Mouse (Mus musculus) neural tube, embryonic 14.5 days (tissue): ENCODE measurements around the gene Kifc3. TPM values are rescaled to one million over a fixed set of nuclear protein-coding genes. Genes with fewer than 3 reads are reported as not detected.
"Not testable (repeated sequence)": the region's sequence is repeated elsewhere in the genome, so short reads cannot be mapped to it uniquely, and the experiment has no call there.

Experiments
- ATAC-seq: fragments of 200-750 bp; cut with Nextera tagmentation; 2 replicates; pipeline ENCODE4 v1.8.0; 2017; ENCODE audit warnings: low read depth, mild to moderate bottlenecking, moderate TSS enrichment, moderate library complexity
- H3K27ac ChIP-seq: fragments of 300-500 bp; sonication (generic); 2 replicates; pipeline ENCODE4 v1.5.1; 2014; ENCODE audit warnings: low read depth, mild to moderate bottlenecking, control low read depth, low read length, moderate library complexity, mixed read lengths
- H3K27me3 ChIP-seq: fragments of 300-500 bp; sonication (generic); 2 replicates; pipeline ENCODE4 v1.6.1; 2014; ENCODE audit warnings: low read length; ENCODE audit not compliant: control insufficient read depth, insufficient read depth
- H3K36me3 ChIP-seq: fragments of 300-500 bp; sonication (generic); 2 replicates; pipeline ENCODE4 v1.6.1; 2014; ENCODE audit warnings: low read length, mixed read lengths; ENCODE audit not compliant: control insufficient read depth, insufficient read depth
- H3K4me1 ChIP-seq: fragments of 300-500 bp; sonication (generic); 2 replicates; pipeline ENCODE4 v1.6.1; 2014; ENCODE audit warnings: low read length; ENCODE audit not compliant: control insufficient read depth, insufficient read depth
- H3K4me2 ChIP-seq: fragments of 300-500 bp; sonication (generic); 2 replicates; pipeline ENCODE4 v1.6.1; 2014; ENCODE audit warnings: mild to moderate bottlenecking, low read depth, low read length, control low read depth
- H3K4me3 ChIP-seq: fragments of 300-500 bp; sonication (generic); 2 replicates; pipeline ENCODE4 v1.5.1; 2014; ENCODE audit warnings: low read depth, low read length, control low read depth, mixed read lengths
- H3K9ac ChIP-seq: fragments of 300-500 bp; sonication (generic); replicated peaks from 2 replicates; pipeline ENCODE4 v1.6.1; 2014; ENCODE audit warnings: low read depth, mild to moderate bottlenecking, control low read depth, low read length, mixed read lengths
- H3K9me3 ChIP-seq: fragments of 300-500 bp; sonication (generic); 2 replicates; pipeline ENCODE4 v1.6.1; 2016; ENCODE audit warnings: low read length; ENCODE audit not compliant: control insufficient read depth
- WGBS: fragments of 180-500 bp; shearing (Covaris S2); extraction: QIAGEN DNeasy Blood & Tissue Kit; methylation state at CpG from one replicate; pipeline ENCODE4 v1.1.7; 2014; 5-methylcytosine and 5-hydroxymethylcytosine counted together
- polyA plus RNA-seq: library from polyadenylated mRNA; unstranded; fragments of >200 nt; fragmentation: Nextera tagmentation; extraction: Ambion mirVana; gene quantifications from 2 replicates; pipeline ENCODE4 v1.2.1, GENCODE M21; 2014

Gene Kifc3
- polyA plus RNA-seq, 1 experiment from 2014 or later: 15.9 TPM

- Histone ChIP-seq H3K4me2 (no peak overlapping the region), H3K27me3 (no peaks in the 10 kb centered on the region), H3K4me3 (no peak overlapping the region), H3K9ac (no peak overlapping the region), H3K9me3 (no peaks in the 10 kb centered on the region), H3K4me1 (peaks cover 14% of the 10 kb centered on the region), H3K27ac (no peak overlapping the region), H3K36me3 (no peaks in the 10 kb centered on the region)
- ATAC-seq: no peak
- 71% methylated on average over 5 of the region's 5 CpGs for WGBS
Observed at GRCm38 (mm10) chr8:95172433-95172832, 30.2 kb downstream of the Kifc3 start.

DNA sequence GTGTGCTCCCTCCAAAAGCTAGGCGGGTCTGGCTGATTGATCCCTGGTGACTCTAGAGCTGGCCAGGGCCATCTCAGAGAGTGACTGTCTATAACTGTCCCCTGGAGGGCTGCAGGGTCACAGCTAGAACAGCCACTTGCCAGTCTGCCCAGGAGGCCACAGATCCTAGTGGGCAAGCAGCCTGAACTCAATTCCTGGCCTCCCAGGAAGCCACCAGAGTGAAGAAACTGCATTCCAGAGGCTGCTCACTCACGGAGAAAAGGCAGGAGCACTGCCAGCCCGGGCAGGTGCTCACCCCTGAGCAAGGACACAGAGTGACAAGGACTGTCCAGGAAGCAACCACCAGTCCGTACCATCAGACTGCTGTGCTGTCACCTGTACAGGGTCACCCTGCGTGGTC is 34.9 kb downstream of the Kifc3 start:
- H3K4me1 ChIP-seq: no peaks in the 10 kb centered on the region
- no peak overlapping the region for H3K4me2 ChIP-seq
- ATAC-seq: no peak
- H3K36me3 ChIP-seq: no peaks in the 10 kb centered on the region
- H3K27me3 ChIP-seq: no peaks in the 10 kb centered on the region
- H3K9ac ChIP-seq: no peak overlapping the region
- H3K27ac ChIP-seq: no peak overlapping the region
- WGBS: 65% methylated on average over 5 of the region's 5 CpGs
- H3K9me3 ChIP-seq: no peaks in the 10 kb centered on the region
- no peak overlapping the region for H3K4me3 ChIP-seq

- no peak for ATAC-seq
- 92% methylated on average over 7 of the region's 7 CpGs for WGBS
Observed at GRCm38 (mm10) chr8:95166400-95166799, 36.2 kb downstream of the Kifc3 start.

DNA sequence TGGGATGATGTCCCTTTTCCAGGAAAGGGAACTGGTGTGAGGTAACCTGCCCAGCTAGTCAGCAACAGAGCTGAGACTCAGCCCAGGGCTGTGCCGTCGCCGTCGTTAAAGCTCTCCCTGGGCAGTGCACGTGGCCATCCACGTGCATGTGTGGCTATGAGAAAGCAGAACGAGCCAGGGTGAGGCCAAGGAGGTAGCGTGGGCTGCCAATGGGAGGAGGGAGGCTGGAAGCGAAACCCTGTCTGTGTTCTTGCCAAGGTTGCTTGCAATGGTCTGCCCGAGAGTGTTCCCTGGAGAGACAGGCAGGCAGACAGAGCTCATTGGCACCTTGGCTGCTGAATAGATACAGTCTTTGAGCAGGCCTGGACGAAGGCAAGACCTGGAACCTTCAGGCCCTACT is 36.7 kb downstream of the Kifc3 start:
- H3K4me3 ChIP-seq: no peak overlapping the region
- 65% methylated on average over 11 of the region's 11 CpGs for whole genome bisulfite sequencing
- ATAC-seq: no peak
- H3K4me2 ChIP-seq: no peak overlapping the region
- no peak overlapping the region for H3K27ac ChIP-seq
- H3K4me1 ChIP-seq: no peaks in the 10 kb centered on the region
- H3K36me3 ChIP-seq: no peaks in the 10 kb centered on the region
- no peak overlapping the region for H3K9ac ChIP-seq
- no peaks in the 10 kb centered on the region for H3K9me3 ChIP-seq
- H3K27me3 ChIP-seq: no peaks in the 10 kb centered on the region

More at GRCm38 (mm10) chr8:95166400-95166799, 36.2 kb downstream of the Kifc3 start:
- H3K4me2 ChIP-seq: no peak overlapping the region
- H3K27me3 ChIP-seq: no peaks in the 10 kb centered on the region
- no peaks in the 10 kb centered on the region for H3K36me3 ChIP-seq
- H3K9me3 ChIP-seq: no peaks in the 10 kb centered on the region
- H3K4me3 ChIP-seq: no peak overlapping the region
- no peak overlapping the region for H3K27ac ChIP-seq
- H3K9ac ChIP-seq: no peak overlapping the region
- no peaks in the 10 kb centered on the region for H3K4me1 ChIP-seq

DNA sequence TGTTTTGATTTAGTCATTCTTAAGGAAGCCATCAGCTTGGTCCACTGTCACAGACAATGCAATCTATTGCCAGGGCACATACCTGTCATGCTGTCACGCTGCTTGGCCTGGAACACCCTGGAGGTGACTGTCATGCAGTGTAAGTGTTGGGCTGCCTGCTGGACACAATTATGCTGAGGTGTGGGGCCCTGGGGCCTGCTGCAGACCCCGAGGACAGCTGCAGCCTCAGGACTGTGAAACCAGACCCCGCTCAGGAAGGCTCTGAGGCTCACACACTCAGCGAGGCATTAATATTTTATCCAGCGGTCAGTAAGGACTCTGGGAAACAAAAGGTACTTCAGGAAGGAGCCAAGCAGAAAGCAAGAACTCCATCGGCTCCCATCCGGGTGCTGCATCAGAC is 38.1 kb downstream of the Kifc3 start:
- Histone ChIP-seq H3K4me3 (no peak overlapping the region), H3K27ac (no peak overlapping the region), H3K4me1 (no peaks in the 10 kb centered on the region), H3K9me3 (no peaks in the 10 kb centered on the region), H3K4me2 (no peak overlapping the region), H3K36me3 (no peaks in the 10 kb centered on the region), H3K9ac (no peak overlapping the region), H3K27me3 (no peaks in the 10 kb centered on the region)
- ATAC-seq: no peak
- WGBS: 58% methylated on average over 7 of the region's 7 CpGs

GRCm38 (mm10) chr8:95163969-95164368 is 38.6 kb downstream of the Kifc3 start:
- H3K27ac ChIP-seq, H3K4me3 ChIP-seq, H3K9ac ChIP-seq, H3K27me3 ChIP-seq, ATAC-seq, H3K4me2 ChIP-seq, H3K4me1 ChIP-seq, H3K36me3 ChIP-seq, H3K9me3 ChIP-seq: not testable (repeated sequence)
- 83% methylated on average over 2 of the region's 2 CpGs for WGBS

- Histone ChIP-seq H3K4me1 (no peaks in the 10 kb centered on the region), H3K27ac (no peak overlapping the region), H3K4me2 (no peak overlapping the region), H3K9ac (no peak overlapping the region), H3K36me3 (no peaks in the 10 kb centered on the region), H3K9me3 (no peaks in the 10 kb centered on the region), H3K27me3 (no peaks in the 10 kb centered on the region), H3K4me3 (no peak overlapping the region)
- no peak for ATAC-seq
- WGBS: 56% methylated on average over 6 of the region's 6 CpGs
Observed at GRCm38 (mm10) chr8:95162785-95163184, 39.8 kb downstream of the Kifc3 start.

DNA sequence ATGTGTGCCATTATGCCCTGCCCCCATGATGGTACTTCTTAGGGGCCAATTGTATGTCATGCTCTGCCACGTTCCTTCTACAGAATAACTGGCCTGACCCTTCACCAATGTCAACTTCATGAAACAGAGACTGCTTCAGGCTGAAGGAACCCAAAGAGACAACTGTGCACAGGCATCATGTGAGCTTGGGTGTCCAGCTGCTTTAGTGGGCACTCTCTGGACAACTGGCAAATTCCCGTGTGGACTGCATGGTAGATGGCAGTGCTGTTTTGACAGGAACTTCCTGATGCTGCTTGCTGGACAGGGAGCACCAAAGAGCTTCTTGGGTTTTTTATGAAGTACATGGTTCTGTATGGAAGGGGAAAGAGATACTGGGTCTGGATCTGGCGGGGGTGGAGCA is 43.3 kb downstream of the Kifc3 start:
- H3K9ac ChIP-seq: no peak overlapping the region
- WGBS: 77% methylated on average over 3 of the region's 3 CpGs
- H3K27ac ChIP-seq: no peak overlapping the region
- H3K36me3 ChIP-seq: no peaks in the 10 kb centered on the region
- H3K4me3 ChIP-seq: no peak overlapping the region
- H3K27me3 ChIP-seq: no peaks in the 10 kb centered on the region
- no peak overlapping the region for H3K4me2 ChIP-seq
- no peaks in the 10 kb centered on the region for H3K9me3 ChIP-seq
- ATAC-seq: no peak
- no peaks in the 10 kb centered on the region for H3K4me1 ChIP-seq

DNA sequence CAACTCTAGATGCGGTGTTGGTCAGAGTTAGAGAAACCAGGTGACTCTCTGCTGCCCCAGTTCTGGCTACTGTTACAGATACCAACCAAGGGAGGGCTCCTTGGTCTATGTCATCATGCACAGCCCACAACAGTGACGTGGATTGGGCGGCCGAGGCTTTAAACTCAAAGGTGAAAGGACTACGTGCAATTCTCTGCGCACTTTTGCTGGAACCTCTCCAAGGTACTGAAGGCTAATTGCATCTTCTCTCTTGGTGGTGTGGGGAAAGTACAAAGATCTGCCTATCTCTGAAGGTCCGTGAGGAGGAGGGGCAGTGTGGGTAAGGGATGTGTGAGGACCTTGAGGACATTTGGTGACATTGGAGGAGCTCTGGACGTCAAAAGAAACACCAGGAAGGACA is 44.0 kb downstream of the Kifc3 start:
- no peak overlapping the region for H3K4me2 ChIP-seq
- no peak for ATAC-seq
- WGBS: 80% methylated on average over 8 of the region's 8 CpGs
- H3K27ac ChIP-seq: no peak overlapping the region
- H3K27me3 ChIP-seq: no peaks in the 10 kb centered on the region
- no peak overlapping the region for H3K4me3 ChIP-seq
- no peaks in the 10 kb centered on the region for H3K4me1 ChIP-seq
- no peaks in the 10 kb centered on the region for H3K9me3 ChIP-seq
- no peak overlapping the region for H3K9ac ChIP-seq
- no peaks in the 10 kb centered on the region for H3K36me3 ChIP-seq

GRCm38 (mm10) chr8:95157145-95157544 is 45.5 kb downstream of the Kifc3 start:
- no peak for ATAC-seq
- Histone ChIP-seq H3K9ac (no peak overlapping the region), H3K27me3 (no peaks in the 10 kb centered on the region), H3K4me1 (no peaks in the 10 kb centered on the region), H3K4me3 (no peak overlapping the region), H3K36me3 (no peaks in the 10 kb centered on the region), H3K9me3 (no peaks in the 10 kb centered on the region), H3K4me2 (no peak overlapping the region), H3K27ac (no peak overlapping the region)
- WGBS: 69% methylated on average over 3 of the region's 3 CpGs
